Mouse (Mus musculus) heart, postnatal 0 days (tissue): Measurements from ENCODE around the gene Cdkn1c. TPM values are rescaled to one million over a fixed set of nuclear protein-coding genes. Genes with fewer than 3 reads are reported as not detected.

Experiments used
- ATAC-seq: fragments of 200-750 bp; cut with Nextera tagmentation; 2 replicates; pipeline ENCODE4 v1.8.0; 2017; ENCODE audit warnings: low read depth, moderate number of reproducible peaks, moderate library complexity; ENCODE audit not compliant: insufficient read depth
- DNase-seq: peaks from one replicate; pipeline ENCODE4 v3.0.0-alpha.2; 2016; ENCODE audit warnings: low spot score
- H3K27ac ChIP-seq: fragments of 300-500 bp; sonication (generic); 2 replicates; pipeline ENCODE4 v1.5.1; 2014; ENCODE audit warnings: low read depth, mild to moderate bottlenecking
- H3K27me3 ChIP-seq: fragments of 300-500 bp; sonication (generic); 2 replicates; pipeline ENCODE4 v1.6.1; 2014; ENCODE audit warnings: low read length, mixed read lengths; ENCODE audit not compliant: control insufficient read depth, insufficient read depth
- H3K36me3 ChIP-seq: fragments of 300-500 bp; sonication (generic); replicated peaks from 2 replicates; pipeline ENCODE4 v1.6.1; 2014; ENCODE audit warnings: low read length, mixed read lengths; ENCODE audit not compliant: control insufficient read depth, insufficient read depth
- H3K4me1 ChIP-seq: fragments of 300-500 bp; sonication (generic); 2 replicates; pipeline ENCODE4 v1.6.1; 2014; ENCODE audit warnings: antibody characterized with exemption; ENCODE audit not compliant: control insufficient read depth, insufficient read depth
- H3K4me2 ChIP-seq: fragments of 300-500 bp; sonication (generic); 2 replicates; pipeline ENCODE4 v1.6.1; 2014; ENCODE audit warnings: low read depth, mild to moderate bottlenecking, low read length, moderate library complexity
- H3K4me3 ChIP-seq: fragments of 300-500 bp; sonication (generic); 2 replicates; pipeline ENCODE4 v1.5.1; 2014; ENCODE audit warnings: low read depth, low read length
- H3K9ac ChIP-seq: fragments of 300-500 bp; sonication (generic); replicated peaks from 2 replicates; pipeline ENCODE4 v1.6.1; 2014; ENCODE audit warnings: low read depth, low read length, mixed read lengths
- H3K9me3 ChIP-seq: fragments of 300-500 bp; sonication (generic); replicated peaks from 2 replicates; pipeline ENCODE4 v1.6.1; 2016; ENCODE audit warnings: low read length; ENCODE audit not compliant: control insufficient read depth
- CTCF ChIP-seq: IDR thresholded peaks from 2 replicates; pipeline ENCODE4 v1.5.1; 2016; ENCODE audit warnings: antibody characterized with exemption, control low read depth, low read depth
- EP300 ChIP-seq: IDR thresholded peaks from 2 replicates; pipeline ENCODE4 v1.6.1; 2016; ENCODE audit warnings: antibody characterized with exemption, low read depth
- WGBS: fragments of 180-500 bp; shearing (Covaris S2); extraction: QIAGEN DNeasy Blood & Tissue Kit; methylation state at CpG from one replicate; pipeline ENCODE4 v1.1.7; 2014; 5-methylcytosine and 5-hydroxymethylcytosine counted together
- polyA plus RNA-seq: library from polyadenylated mRNA; unstranded; fragments of >200 nt; fragmentation: Nextera tagmentation; extraction: Ambion mirVana; gene quantifications from 2 replicates; pipeline ENCODE4 v1.2.1, GENCODE M21; 2015
- total RNA-seq: library from RNA; depleted of rRNA; stranded (reverse); fragments of >200 nt; gene quantifications from 2 replicates; pipeline ENCODE4 v1.2.3, GENCODE M21; 2014; ENCODE audit warnings: low replicate concordance

Cdkn1c gene
- total and polyA plus RNA-seq, 2 experiments from 2014 or later, result 81.3 to 94.6 TPM

GRCm38 (mm10) chr7:143462516-143462915 lies 1.7 kb upstream of the Cdkn1c start:
- TF ChIP-seq EP300 (no peak), CTCF (no peak)
- Histone ChIP-seq H3K36me3 (no peaks in the 10 kb centered on the region), H3K9me3 (no peaks in the 10 kb centered on the region), H3K27ac (no peak overlapping the region), H3K4me3 (no peak overlapping the region), H3K9ac (no peak overlapping the region), H3K4me2 (no peak overlapping the region), H3K4me1 (peaks cover 14% of the 10 kb centered on the region; the same call in 1 of the 2 replicates), H3K27me3 (0 out of 2 replicates have a peak, but pooled peaks cover 5% of the 10 kb centered on the region)
- no peak for ATAC-seq
- WGBS, result 75% methylated on average over 5 of the region's 5 CpGs
- no peak for DNase-seq

- no peak overlapping the region for H3K4me3 ChIP-seq
- no peak overlapping the region for H3K4me2 ChIP-seq
- H3K27me3 ChIP-seq, result 0 out of 2 replicates have a peak, but pooled peaks cover 5% of the 10 kb centered on the region
- H3K9me3 ChIP-seq, result no peaks in the 10 kb centered on the region
- 47% methylated on average over 11 of the region's 11 CpGs for WGBS
- H3K36me3 ChIP-seq, result no peaks in the 10 kb centered on the region
- no peak overlapping the region for H3K9ac ChIP-seq
- no peak for DNase-seq
- no peak for ATAC-seq
- TF ChIP-seq CTCF, result no peak
- TF ChIP-seq EP300, result no peak
- H3K27ac ChIP-seq, result no peak overlapping the region
- H3K4me1 ChIP-seq, result peaks cover 14% of the 10 kb centered on the region; the same call in 1 of the 2 replicates
Measured at GRCm38 (mm10) chr7:143461920-143462319, 1.1 kb upstream of the Cdkn1c start.

GRCm38 (mm10) chr7:143461294-143461870 lies 532 bp upstream of the Cdkn1c start:
- 36% methylated on average over 21 of the region's 32 CpGs for WGBS
- no peaks in the 10 kb centered on the region for H3K9me3 ChIP-seq
- peak overlapping the region; percentile 82 for H3K4me2 ChIP-seq
- H3K4me3 ChIP-seq, result peak overlapping the region; percentile 64
- peak; percentile 18 for ATAC-seq
- H3K27me3 ChIP-seq, result 0 out of 2 replicates have a peak, but pooled peaks cover 5% of the 10 kb centered on the region
- TF ChIP-seq EP300, result no peak
- TF ChIP-seq CTCF, result no peak
- peaks cover 14% of the 10 kb centered on the region; the same call in 1 of the 2 replicates for H3K4me1 ChIP-seq
- no peak overlapping the region for H3K9ac ChIP-seq
- no peak overlapping the region for H3K27ac ChIP-seq
- no peak for DNase-seq
- no peaks in the 10 kb centered on the region for H3K36me3 ChIP-seq

- H3K27me3 ChIP-seq, result 0 out of 2 replicates have a peak, but pooled peaks cover 5% of the 10 kb centered on the region
- peak overlapping the region; percentile 82 for H3K4me2 ChIP-seq
- DNase-seq (no peak), ATAC-seq (0 out of 2 replicates have a peak, but pooled peaks have one; percentile 0)
- TF ChIP-seq EP300, result no peak
- no peak for TF ChIP-seq CTCF
- peak overlapping the region; percentile 61; the same call in 1 of the 2 replicates for H3K27ac ChIP-seq
- H3K4me1 ChIP-seq, result peaks cover 14% of the 10 kb centered on the region; the same call in 1 of the 2 replicates
- no peaks in the 10 kb centered on the region for H3K36me3 ChIP-seq
- peak overlapping the region; percentile 59 for H3K9ac ChIP-seq
- peak overlapping the region; percentile 64 for H3K4me3 ChIP-seq
- WGBS, result 32% methylated on average over 53 of the region's 60 CpGs
- H3K9me3 ChIP-seq, result no peaks in the 10 kb centered on the region
Measured at GRCm38 (mm10) chr7:143460217-143460834, 524 bp downstream of the Cdkn1c start.

- H3K27ac ChIP-seq, result peak overlapping the region; percentile 61
- 0 out of 2 replicates have a peak, but pooled peaks cover 5% of the 10 kb centered on the region for H3K27me3 ChIP-seq
- no peaks in the 10 kb centered on the region for H3K9me3 ChIP-seq
- DNase-seq (peak; percentile 28), ATAC-seq (peak; percentile 12; the same call in 1 of the 2 replicates)
- peak overlapping the region; percentile 64 for H3K4me3 ChIP-seq
- peaks cover 10% of the 10 kb centered on the region; the same call in 1 of the 2 replicates for H3K4me1 ChIP-seq
- H3K36me3 ChIP-seq, result no peaks in the 10 kb centered on the region
- peak overlapping the region; percentile 82 for H3K4me2 ChIP-seq
- TF ChIP-seq EP300 (no peak), CTCF (no peak)
- peak overlapping the region; percentile 59 for H3K9ac ChIP-seq
- WGBS, result 23% methylated on average over 93 of the region's 100 CpGs
Measured at GRCm38 (mm10) chr7:143459332-143460211, 1.3 kb downstream of the Cdkn1c start.
